Comparison of ENCODE assay signal across 35 mouse cellular contexts in genomic region chr8:45901626-45902025, GRCm38 (mm10). TPM values are rescaled to one million over a fixed set of nuclear protein-coding genes. Genes with fewer than 3 reads are reported as not detected.
DNase-seq lines count a peak whose midpoint lies in the region; ATAC-seq and TF ChIP-seq lines count a peak whose summit lies in the region.
"Had no signal": no experiment of that assay in that cellular context is flagged by ENCODE, and none has a peak within 500 bp of the region (broad histone marks: within the 10 kb centered on the region; RNA-seq: fewer than 3 reads in every experiment).

No protein-coding gene starts in this region.

- no peak overlapping the region for H3K9ac ChIP-seq in heart, embryonic 11.5 days (ENCODE audit: low read depth, low read length)
- peak overlapping the region; percentile 37 for H3K9ac ChIP-seq in heart, embryonic 16.5 days (ENCODE audit: low read length)
- H3K9ac ChIP-seq: embryonic facial prominence, embryonic 15.5 days; forebrain, embryonic 13.5 days; hindbrain, embryonic 14.5 days; liver, embryonic 14.5 days; lung, embryonic 15.5 days; midbrain, embryonic 13.5 days had no signal

- DNase-seq in gastrocnemius, adult 2 months: no peak
- DNase-seq in gastrocnemius, postnatal 25 days: no peak
- no peak for DNase-seq in heart, postnatal 4 days
- peak; percentile 27 for DNase-seq in lung, postnatal 10 days
- DNase-seq in lung, postnatal 25 days (ENCODE audit: low spot score): no peak
- no peak for DNase-seq in adrenal gland, postnatal 36 days
- DNase-seq: adrenal gland, adult 8-10 months; cerebellum, adult 8-10 months; cerebellum, postnatal 25 days; gastrocnemius, postnatal 14 days; kidney, adult 11 months; kidney, postnatal 14 days; layer of hippocampus, adult 9-11 months; liver; right cerebral cortex, adult 18-20 months; spleen, adult 18-20 months; thymus, adult 18-20 months; thymus, postnatal 25 days had no signal

- H3K27me3 ChIP-seq in heart, embryonic 11.5 days (ENCODE audit: control insufficient read depth, insufficient read depth, low read length): no peaks in the 10 kb centered on the region
- no peaks in the 10 kb centered on the region for H3K27me3 ChIP-seq in heart, embryonic 16.5 days (ENCODE audit: control insufficient read depth, insufficient read depth, low read length)
- H3K27me3 ChIP-seq: embryonic facial prominence, embryonic 15.5 days; lung, embryonic 15.5 days; midbrain, embryonic 13.5 days had no signal

- intact Hi-C loops in gastrocnemius, adult 2 months (cut with DNase I): no loop called here

- whole genome bisulfite sequencing in heart, embryonic 11.5 days (ENCODE audit: insufficient replicate concordance): 42% methylated on average over 8 of the region's 8 CpGs
- 33% methylated on average over 8 of the region's 8 CpGs for WGBS in heart, embryonic 16.5 days

- H3K4me3 ChIP-seq in gastrocnemius, adult 2 months: no peak overlapping the region
- no peak overlapping the region for H3K4me3 ChIP-seq in heart, embryonic 11.5 days (ENCODE audit: low read depth, low read length)
- H3K4me3 ChIP-seq in heart, embryonic 16.5 days (ENCODE audit: low read length): peak overlapping the region; percentile 3; the same call in 1 of the 2 replicates
- H3K4me3 ChIP-seq: embryonic facial prominence, embryonic 10.5 days; embryonic facial prominence, embryonic 15.5 days; forebrain, embryonic 13.5 days; lung, embryonic 15.5 days; midbrain, embryonic 13.5 days had no signal

- peak overlapping the region; percentile 68 for H3K27ac ChIP-seq in gastrocnemius, adult 2 months
- H3K27ac ChIP-seq in heart, embryonic 11.5 days (ENCODE audit: low read depth, low read length): peak overlapping the region; percentile 85
- H3K27ac ChIP-seq in heart, embryonic 16.5 days (ENCODE audit: low read length): peak overlapping the region; percentile 89
- H3K27ac ChIP-seq: embryonic facial prominence, embryonic 10.5 days; embryonic facial prominence, embryonic 15.5 days; forebrain, embryonic 13.5 days; hindbrain, embryonic 14.5 days; liver, embryonic 14.5 days; lung, embryonic 15.5 days; midbrain, embryonic 13.5 days had no signal

- TF ChIP-seq CTCF in gastrocnemius, adult 2 months (IDR thresholded peaks at IDR 0.05): no peak

- no peaks in the 10 kb centered on the region for H3K9me3 ChIP-seq in heart, embryonic 11.5 days (replicated peaks; ENCODE audit: control insufficient read depth, low read length)
- no peaks in the 10 kb centered on the region for H3K9me3 ChIP-seq in heart, embryonic 16.5 days (replicated peaks; ENCODE audit: control insufficient read depth, low read length)
- H3K9me3 ChIP-seq: embryonic facial prominence, embryonic 10.5 days; embryonic facial prominence, embryonic 15.5 days; forebrain, embryonic 13.5 days; G1E; lung, embryonic 15.5 days; midbrain, embryonic 13.5 days had no signal

- no peak; the same call in 1 of the 2 replicates for ATAC-seq in heart, embryonic 11.5 days (replicated peaks; ENCODE audit: insufficient number of reproducible peaks, low FRiP score, low TSS enrichment)
- peak; percentile 88 for ATAC-seq in heart, embryonic 16.5 days (replicated peaks; ENCODE audit: extremely low read depth, insufficient read depth, low FRiP score)
- ATAC-seq: forebrain, embryonic 13.5 days; inflammation-experienced regulatory T-cells, adult 6 months; midbrain, embryonic 13.5 days had no signal

- H3K4me1 ChIP-seq in heart, embryonic 11.5 days (ENCODE audit: control insufficient read depth, insufficient read depth, low read length): peaks cover 13% of the 10 kb centered on the region; the same call in 1 of the 2 replicates
- peaks cover 25% of the 10 kb centered on the region for H3K4me1 ChIP-seq in heart, embryonic 16.5 days (ENCODE audit: control insufficient read depth, insufficient read depth, low read length)
- H3K4me1 ChIP-seq: embryonic facial prominence, embryonic 15.5 days had no signal

- H3K36me3 ChIP-seq in heart, embryonic 11.5 days (ENCODE audit: control insufficient read depth, insufficient read depth, low read length): 0 out of 2 replicates have a peak, but pooled peaks cover 1% of the 10 kb centered on the region
- H3K36me3 ChIP-seq in heart, embryonic 16.5 days (ENCODE audit: control insufficient read depth, insufficient read depth): peaks cover 9% of the 10 kb centered on the region; the same call in 1 of the 2 replicates
- H3K36me3 ChIP-seq: embryonic facial prominence, embryonic 10.5 days; embryonic facial prominence, embryonic 15.5 days; G1E; lung, embryonic 15.5 days; midbrain, embryonic 13.5 days had no signal

- H3K4me2 ChIP-seq in heart, embryonic 11.5 days: peak overlapping the region; percentile 25
- H3K4me2 ChIP-seq in heart, embryonic 16.5 days (ENCODE audit: low read depth, low read length): peak overlapping the region; percentile 29
- H3K4me2 ChIP-seq: embryonic facial prominence, embryonic 15.5 days; forebrain, embryonic 13.5 days; hindbrain, embryonic 14.5 days; lung, embryonic 15.5 days; midbrain, embryonic 13.5 days had no signal

RNA-seq across cellular contexts. Expression of gene Pdlim3, which starts 16.4 kb away (rescaled TPM):
- total RNA-seq in gastrocnemius, adult 2 months (2021): 100 to 1,000 TPM; 516 to 675 TPM
- total RNA-seq in gastrocnemius, postnatal 25 days (2021): 100 to 1,000 TPM; 619 to 821 TPM
- 307 and 355 TPM in 2 replicates for polyA plus RNA-seq in heart, embryonic 11.5 days (2014; fragmentation: Nextera tagmentation; extraction: Ambion mirVana)
- total RNA-seq in heart, postnatal 4 days (2021): 100 to 1,000 TPM; 104 to 113 TPM
- polyA plus RNA-seq in heart, embryonic 16.5 days (2015; fragmentation: Nextera tagmentation; extraction: Ambion mirVana): 148 and 158 TPM in 2 replicates
- total RNA-seq in adrenal gland, postnatal 36 days (2021): 1 to 10 TPM; 1.2 to 1.9 TPM
- total RNA-seq: megakaryocyte, adult 5-6 weeks; monocyte, adult 5-6 weeks had no signal
- polyA plus RNA-seq: G1E; inflammation-experienced regulatory T-cells, adult 6 months had no signal

RNA-seq across cellular contexts. Expression of gene Ccdc110, which starts 32.8 kb away (rescaled TPM):
- total RNA-seq in gastrocnemius, adult 2 months (2021): not detected
- total RNA-seq in gastrocnemius, postnatal 25 days (2021): not detected
- polyA plus RNA-seq in heart, embryonic 11.5 days (2014; fragmentation: Nextera tagmentation; extraction: Ambion mirVana): 0.07 and 0.31 TPM in 2 replicates
- not detected for total RNA-seq in heart, postnatal 4 days (2021)
- 0.16 TPM in 1 of 2 replicates, not detected in the other for polyA plus RNA-seq in heart, embryonic 16.5 days (2015; fragmentation: Nextera tagmentation; extraction: Ambion mirVana)
- not detected for total RNA-seq in adrenal gland, postnatal 36 days (2021)
- total RNA-seq: adrenal gland, adult 8-10 months; G1E; gastrocnemius, postnatal 14 days; heart, postnatal 10 days; megakaryocyte, adult 5-6 weeks; monocyte, adult 5-6 weeks had no signal
- polyA plus RNA-seq: embryonic facial prominence, embryonic 10.5 days; embryonic facial prominence, embryonic 15.5 days; G1E; hindbrain, embryonic 14.5 days; inflammation-experienced regulatory T-cells, adult 6 months; kidney, embryonic 14.5 days; limb, embryonic 11.5 days; liver, embryonic 14.5 days; lung, embryonic 15.5 days; stomach, embryonic 16.5 days had no signal

Comparison
In these comparisons a context has a peak if more than half of its experiments do, and no peak if none do; other contexts are left out.
1. RNA of gene Pdlim3, which starts 16.4 kb away (total RNA-seq): 619 to 821 TPM in gastrocnemius, postnatal 25 days, 516 to 675 TPM in gastrocnemius, adult 2 months and 104 to 113 TPM in heart, postnatal 4 days; 1.2 to 1.9 TPM in adrenal gland, postnatal 36 days; every median in the first group is over 10 times any median in the second.
2. Peak in every context shown above with its lines, with median percentiles within 50 percentile points of each other: H3K27ac ChIP-seq.